Mouse (Mus musculus) testis, adult 10 weeks (tissue): ENCODE data around the gene Tnnc1. TPM values are rescaled to one million over a fixed set of nuclear protein-coding genes. Genes with fewer than 3 reads are reported as not detected.

Experiments used
- polyA plus RNA-seq: library from polyadenylated mRNA; stranded (reverse); fragments of 350-450 nt; fragmentation: Illumina TruSeq; extraction: RNeasy Lipid Tissue Mini Kit (QIAGEN cat#74804); gene quantifications from one replicate; pipeline ENCODE4 v1.2.3, GENCODE M21; 2014; ENCODE audit warnings: low read depth, low replicate concordance

Gene Tnnc1
- polyA plus RNA-seq: not detected

GRCm38 (mm10) chr14:31208084-31208483, at the start of gene Tnnc1:
TSS of gene Tnnc1 (plus strand) at chr14:31208312.

GRCm38 (mm10) chr14:31168425-31168824, 39.7 kb upstream of the Tnnc1 start, which contains the start of gene Stab1:
TSS of gene Stab1 (minus strand) at chr14:31168641.

GRCm38 (mm10) chr14:31216846-31217245, 8.7 kb downstream of the Tnnc1 start, which contains the start of gene Nisch:
TSS of gene Nisch (minus strand) at chr14:31216946.

GRCm38 (mm10) chr14:31217666-31218065, 9.6 kb downstream of the Tnnc1 start, which contains the start of gene Sema3g:
TSS of gene Sema3g (plus strand) at chr14:31217860.

GRCm38 (mm10) chr14:31251084-31251604, 43.0 kb downstream of the Tnnc1 start, which contains the start of the genes Phf7 and Bap1:
TSS of gene Phf7 (minus strand) at chr14:31251317.
TSS of gene Bap1 (plus strand) at chr14:31251450.

Other genes with a start within 250 kb of the Tnnc1 start
- gene Glt8d1, start 206.9 kb upstream of the Tnnc1 start, polyA plus RNA-seq: 650 TPM
- gene Spcs1, start 206.6 kb upstream of the Tnnc1 start, polyA plus RNA-seq: 909 TPM
- 47.5 TPM for gene Pbrm1, start 189.2 kb upstream of the Tnnc1 start, polyA plus RNA-seq
- gene Gnl3, start 189.2 kb upstream of the Tnnc1 start, polyA plus RNA-seq: 114 TPM
- 2.9 TPM for gene Smim4, start 79.4 kb upstream of the Tnnc1 start, polyA plus RNA-seq
- gene Nt5dc2, start 77.3 kb upstream of the Tnnc1 start, polyA plus RNA-seq: 1.9 TPM
- gene Stab1, start 39.7 kb upstream of the Tnnc1 start, polyA plus RNA-seq: 1.2 TPM
- gene Nisch, start 8.6 kb downstream of the Tnnc1 start, polyA plus RNA-seq: 17.5 TPM
- 0.13 TPM for gene Sema3g, start 9.5 kb downstream of the Tnnc1 start, polyA plus RNA-seq
- 2,709 TPM for gene Phf7, start 43.0 kb downstream of the Tnnc1 start, polyA plus RNA-seq
- 17.6 TPM for gene Bap1, start 43.1 kb downstream of the Tnnc1 start, polyA plus RNA-seq
- gene Dnah1, start 115.6 kb downstream of the Tnnc1 start, polyA plus RNA-seq: 11.2 TPM
- gene Capn7, start 128.3 kb downstream of the Tnnc1 start, polyA plus RNA-seq: 40.3 TPM
- gene Sh3bp5, start 227.8 kb downstream of the Tnnc1 start, polyA plus RNA-seq: 18.7 TPM